Mouse (Mus musculus) urinary bladder, adult 2 months (tissue): ENCODE data around the gene Mrgpre. TPM values are rescaled to one million over a fixed set of nuclear protein-coding genes. Genes with fewer than 3 reads are reported as not detected.

Experiments used
- DNase-seq: peaks from one replicate; pipeline ENCODE4 v3.0.0; 2022; ENCODE audit warnings: low spot score
- polyA plus RNA-seq: library from polyadenylated mRNA; depleted of rRNA; stranded (reverse); fragments of >200 nt; gene quantifications from 2 replicates; pipeline ENCODE4 v1.2.3, GENCODE M21; 2012; rRNA removed

Gene Mrgpre
- 1.2 and 2.1 TPM in 2 replicates for polyA plus RNA-seq

- peak; percentile 57 for DNase-seq
Measured at GRCm38 (mm10) chr7:143783996-143784829, at the start of gene Mrgpre. Gene Mrgpre, minus strand, starts transcription at chr7:143784500.

GRCm38 (mm10) chr7:143833581-143834190, 49.4 kb upstream of the Mrgpre start:
- no peak for DNase-seq

DNA sequence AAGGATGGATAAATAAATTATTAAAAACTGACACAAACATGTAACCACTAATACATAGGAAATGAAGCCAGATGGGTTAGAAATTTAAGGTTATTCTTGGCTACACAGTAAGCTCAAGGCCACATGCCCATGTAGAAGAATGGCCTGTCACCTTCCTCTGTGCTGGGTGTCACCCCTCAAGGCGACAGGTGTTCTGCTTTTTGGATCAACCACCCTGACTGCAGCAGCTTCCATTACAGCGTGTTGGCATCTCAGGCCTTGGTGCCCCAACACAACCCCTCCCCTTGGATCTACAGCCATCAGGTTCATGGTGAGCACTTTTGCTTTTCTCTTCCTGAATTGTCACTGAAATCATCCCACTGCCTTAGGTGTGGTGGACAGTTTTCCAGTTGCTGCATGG, 48.3 kb upstream of the Mrgpre start:
- no peak for DNase-seq

GRCm38 (mm10) chr7:143832196-143832595, 47.9 kb upstream of the Mrgpre start:
- no peak for DNase-seq

- DNase-seq: no peak
Measured at GRCm38 (mm10) chr7:143830399-143830798, 46.1 kb upstream of the Mrgpre start.

- peak; percentile 72 for DNase-seq
Measured at GRCm38 (mm10) chr7:143829504-143830331, 45.4 kb upstream of the Mrgpre start.

DNA sequence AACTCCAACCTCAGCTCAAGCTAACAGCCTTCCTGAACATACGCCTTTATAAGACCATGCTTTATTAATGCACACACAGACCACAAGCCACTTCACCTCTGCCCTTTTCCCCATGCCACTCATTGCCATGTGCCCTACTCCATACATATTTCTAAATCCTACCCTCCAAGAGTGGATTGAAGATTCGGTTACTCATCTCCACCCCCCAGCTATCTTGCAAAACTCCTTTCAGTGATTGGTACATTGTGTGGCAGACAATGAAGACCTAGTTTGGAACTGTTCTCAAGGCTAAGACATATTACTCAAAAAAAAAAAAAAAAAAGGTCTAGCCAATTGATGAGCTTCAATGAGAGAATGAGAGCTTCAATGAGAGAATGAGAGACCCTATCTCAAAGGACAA, 42.7 kb upstream of the Mrgpre start:
- DNase-seq: no peak

DNA sequence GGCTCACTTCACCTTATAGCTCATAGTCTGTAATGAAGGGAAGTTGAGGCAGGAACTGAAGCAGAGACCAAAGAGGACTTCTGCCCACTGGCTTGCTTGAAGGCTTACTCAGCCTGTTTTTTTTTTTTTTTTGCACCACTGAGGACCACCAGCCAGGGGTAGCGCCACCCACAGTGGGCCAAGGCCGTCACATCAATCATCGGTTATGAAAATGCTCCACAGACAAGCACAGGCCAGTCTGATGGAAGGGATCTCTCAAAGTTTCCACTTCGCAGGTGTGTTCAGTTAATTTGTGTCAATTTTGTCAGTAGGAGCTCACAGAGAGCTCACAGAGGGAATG, 38.9 kb upstream of the Mrgpre start:
- DNase-seq: no peak

GRCm38 (mm10) chr7:143822375-143823265, 38.3 kb upstream of the Mrgpre start, which contains the start of the genes Nadsyn1 and Dhcr7:
Gene Nadsyn1, minus strand, starts transcription at chr7:143822849.
Gene Dhcr7, plus strand, starts transcription at chr7:143823145.
- peak; percentile 90 for DNase-seq

DNA sequence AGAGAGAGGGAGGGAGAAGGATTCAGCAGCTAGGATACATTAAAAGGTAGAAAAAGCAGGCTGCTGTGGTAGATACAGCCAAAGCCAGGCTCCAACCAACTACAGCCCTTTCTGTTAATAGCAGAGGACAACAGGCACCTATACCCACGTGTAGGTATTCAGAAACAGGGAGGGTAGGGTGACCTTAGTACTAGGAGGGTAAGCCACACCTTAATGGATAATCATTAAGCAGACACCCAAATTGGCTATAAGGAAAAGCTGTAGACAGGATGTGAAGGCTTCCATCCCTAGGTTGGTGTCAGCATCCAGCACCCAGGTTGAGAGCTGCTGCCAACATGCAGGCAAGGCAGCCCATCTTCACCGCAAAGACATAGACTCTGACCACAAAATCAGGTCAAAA, 36.9 kb upstream of the Mrgpre start:
- no peak for DNase-seq

DNA sequence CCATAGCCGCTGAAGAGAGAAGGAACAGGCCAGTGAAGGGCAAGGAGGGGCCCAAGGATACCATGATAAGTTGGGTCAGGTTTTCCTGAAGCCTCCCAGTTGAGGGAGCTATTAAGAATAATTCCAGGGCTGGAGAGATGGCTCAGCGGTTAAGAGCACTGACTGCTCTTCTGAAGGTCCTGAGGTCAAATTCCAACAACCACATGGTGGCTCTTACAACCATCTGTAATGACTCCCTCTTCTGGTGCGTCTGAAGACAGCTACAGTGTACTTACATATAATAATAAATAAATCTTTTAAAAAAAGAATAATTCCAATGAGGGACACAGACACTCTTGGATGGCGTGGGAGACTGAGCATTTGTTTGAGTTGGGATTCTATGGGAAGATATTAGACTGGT, 34.9 kb upstream of the Mrgpre start:
- DNase-seq: no peak

- no peak for DNase-seq
Measured at GRCm38 (mm10) chr7:143808909-143809308, 24.6 kb upstream of the Mrgpre start.

DNA sequence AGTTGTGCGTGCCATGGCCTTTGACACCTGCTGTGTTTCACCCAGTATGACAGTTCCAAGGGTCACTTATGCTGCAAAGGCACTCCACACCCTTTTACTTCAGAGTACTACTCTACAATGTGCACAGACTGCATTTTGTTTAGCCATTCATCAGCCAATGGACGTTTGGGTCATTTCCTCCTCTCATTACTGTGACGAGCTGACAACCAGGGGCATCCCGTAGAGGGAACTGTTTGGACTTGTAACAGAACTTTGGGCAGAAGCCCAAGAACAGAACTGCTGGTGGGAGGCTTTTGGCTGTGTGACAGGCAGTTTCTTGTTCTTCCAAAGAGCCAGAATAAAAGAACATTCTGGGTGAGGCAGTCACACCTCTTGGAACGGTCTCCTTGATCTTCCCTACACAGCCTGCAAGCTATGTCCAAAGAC, 20.9 kb upstream of the Mrgpre start:
- DNase-seq: no peak

GRCm38 (mm10) chr7:143801195-143802065, 17.1 kb upstream of the Mrgpre start:
- DNase-seq: no peak

- no peak for DNase-seq
Measured at GRCm38 (mm10) chr7:143800770-143801169, 16.5 kb upstream of the Mrgpre start.

DNA sequence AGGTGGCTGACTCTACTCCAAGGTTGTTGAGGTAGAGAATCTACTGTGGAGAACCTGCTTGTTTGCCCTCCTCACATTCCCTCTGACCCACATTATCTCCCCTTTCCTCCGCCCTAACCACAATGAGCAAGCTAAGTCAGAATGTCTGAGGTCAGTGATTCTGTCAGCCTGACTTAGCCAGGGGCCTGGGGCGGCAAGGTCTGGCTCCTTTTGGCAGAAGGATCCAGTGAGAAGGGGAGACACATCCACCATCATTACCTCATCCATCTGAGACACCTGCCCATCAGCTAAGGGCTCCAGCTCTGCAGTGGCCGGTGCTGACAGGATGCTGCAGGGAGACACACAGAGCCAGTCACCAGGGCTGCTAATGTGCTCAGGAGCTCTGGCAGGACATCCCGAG, 14.5 kb upstream of the Mrgpre start:
- no peak for DNase-seq

- no peak for DNase-seq
Measured at GRCm38 (mm10) chr7:143793121-143793520, 8.8 kb upstream of the Mrgpre start.

DNA sequence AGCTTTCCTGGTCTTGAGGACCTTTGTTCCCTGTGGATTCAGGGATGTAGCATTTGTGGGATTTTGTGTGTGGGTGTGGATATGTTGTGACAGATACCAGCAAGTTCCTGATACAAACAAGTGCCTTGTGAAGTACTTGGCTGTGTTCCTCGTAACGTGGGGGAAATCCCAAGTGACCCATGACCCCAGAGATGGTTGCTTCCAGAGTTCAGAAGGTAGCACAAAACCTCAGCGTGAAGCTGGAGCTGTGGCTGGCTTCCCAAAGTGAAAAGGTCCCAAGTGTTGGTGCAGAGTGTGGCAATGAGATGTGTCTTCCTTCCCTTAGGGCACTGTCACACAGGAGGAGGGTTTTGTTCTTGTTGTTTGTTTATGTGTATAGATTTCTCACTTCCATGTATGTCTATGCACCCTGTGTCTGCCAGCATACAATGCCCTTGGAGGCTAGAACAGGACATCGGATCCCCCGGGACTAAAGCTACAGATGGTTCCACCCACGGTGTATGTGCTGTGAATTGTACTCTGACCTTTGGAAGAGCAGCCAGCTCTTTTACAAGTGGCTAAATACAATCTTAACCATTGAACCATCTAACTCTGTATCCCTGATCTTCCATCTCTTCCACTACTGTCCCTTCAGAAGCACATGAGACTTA, 8.2 kb upstream of the Mrgpre start:
- DNase-seq: no peak

DNA sequence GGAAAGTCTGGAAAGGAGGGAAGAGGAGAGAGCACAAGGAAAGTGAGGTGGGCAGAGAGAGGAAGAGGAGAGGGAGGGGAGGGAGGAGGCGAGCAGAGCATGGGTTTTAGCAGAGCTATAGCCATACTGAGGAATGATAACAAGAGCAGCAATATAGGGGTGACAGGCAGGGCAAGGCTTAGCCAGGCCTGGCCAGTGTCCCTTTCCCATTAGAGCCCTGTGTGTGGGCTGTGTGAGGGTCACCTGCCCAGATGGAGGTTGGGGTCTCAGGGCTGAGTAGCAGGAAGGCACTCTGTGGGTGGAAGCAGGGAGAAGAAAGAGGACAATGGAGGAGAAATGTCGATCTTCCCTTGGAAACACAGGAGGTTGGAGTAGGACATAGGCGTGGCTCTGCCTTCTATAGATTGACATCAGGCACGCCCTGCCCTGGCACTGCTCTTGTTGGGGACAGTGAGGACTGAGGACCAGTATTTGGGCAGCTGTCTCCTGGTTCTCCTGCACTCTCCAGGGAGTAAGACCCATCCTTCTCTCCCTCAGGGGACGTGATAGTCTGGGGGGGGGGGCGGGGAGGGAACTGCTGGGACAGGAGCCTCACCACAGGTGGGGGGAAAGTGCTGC, 813 bp downstream of the Mrgpre start:
- DNase-seq: no peak
